Mouse (Mus musculus) CH12F3 (cell line): ENCODE measurements at regions not wholly inside any gene's neighbourhood (a gene's known extent, or its start where the extent isn't known, plus 50 kb on each side); places are given as distances from the start of the nearest gene placed in this dataset.

Experiments
- in situ Hi-C: fragments of 300-500 bp; cut with MboI; formaldehyde crosslinking; loops from 2 replicates; pipeline ENCODE4 v1.14.3; 2020; ENCODE audit warnings: low sequenced_read_pairs

DNA sequence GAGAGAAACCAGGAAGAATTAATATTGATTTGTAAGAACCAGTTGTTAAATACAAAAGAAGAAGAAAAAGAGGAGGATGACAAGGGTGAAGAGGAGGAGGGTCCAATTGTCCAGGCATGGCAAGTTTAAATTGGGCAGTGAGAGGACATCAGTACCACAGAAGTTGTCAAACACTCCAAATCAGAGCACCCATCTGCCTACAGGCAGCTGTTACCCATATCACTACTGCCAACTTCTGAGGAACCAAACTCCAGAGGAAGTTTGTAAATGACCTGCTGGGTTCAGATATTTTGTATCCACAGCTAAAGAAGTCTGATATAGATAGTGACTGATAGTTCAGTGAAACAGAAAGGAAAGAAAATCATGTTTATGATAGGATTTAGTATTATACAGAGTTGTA is 802.6 kb downstream of the Gsdmc2 start:
- in situ Hi-C loops: no loop called here

DNA sequence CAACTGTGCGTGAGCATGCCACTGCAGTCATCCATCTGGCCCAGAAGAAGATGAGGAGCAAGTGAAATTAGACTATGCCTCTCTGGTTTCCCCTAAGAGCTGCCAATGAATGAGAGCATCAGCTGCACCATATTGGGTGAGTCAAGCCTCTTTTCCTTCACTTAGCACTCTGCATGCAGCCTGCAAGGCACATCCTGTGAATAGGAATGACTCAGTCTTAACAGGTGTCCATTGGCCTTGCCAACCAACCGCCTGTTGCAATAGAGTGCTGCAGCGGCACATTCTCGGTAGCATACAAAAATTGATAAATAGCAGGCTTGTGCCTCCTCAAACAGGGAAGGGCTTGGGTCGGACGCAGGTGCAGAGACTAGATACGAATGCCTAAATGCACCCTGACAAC is 808.7 kb downstream of the Gsdmc2 start:
- in situ Hi-C loops: no loop called here

DNA sequence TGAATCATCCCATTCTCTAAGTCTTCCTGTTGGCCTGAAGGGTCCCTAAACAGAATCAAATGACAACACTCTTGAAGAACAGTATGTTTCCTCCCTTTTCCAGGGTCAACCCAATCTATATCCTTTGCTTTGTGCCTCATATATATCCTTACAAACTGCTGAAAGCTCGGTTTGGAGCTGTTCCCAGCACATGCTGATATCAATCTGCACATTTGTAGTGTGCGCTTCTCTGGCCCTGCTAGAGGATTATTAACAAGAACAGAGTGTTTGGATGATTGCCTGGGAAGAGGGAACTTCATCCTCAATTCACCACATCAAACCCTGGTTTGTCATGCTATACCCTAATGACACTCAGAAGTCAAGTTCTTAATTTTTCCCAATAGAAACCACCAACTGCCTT is 824.2 kb downstream of the Gsdmc2 start:
- in situ Hi-C loops: no loop called here

DNA sequence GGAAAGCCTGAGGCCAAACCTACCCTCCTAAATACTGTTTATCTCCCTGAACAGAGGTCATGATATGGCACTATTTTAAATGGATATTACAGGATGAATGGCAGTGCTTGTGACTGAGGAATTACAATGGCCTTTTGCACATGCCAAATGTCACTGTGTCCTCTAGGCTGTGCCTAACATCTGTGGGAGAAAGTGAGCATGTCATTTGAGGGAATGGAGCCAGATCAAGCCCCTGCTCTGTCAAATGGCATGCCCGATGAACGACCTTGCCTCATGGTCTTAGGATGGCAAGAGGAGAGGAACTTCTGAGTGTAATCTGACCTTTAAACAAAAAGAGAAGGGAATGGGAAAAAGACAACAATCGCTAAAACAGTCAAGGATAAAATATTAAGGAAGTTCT is 827.0 kb downstream of the Gsdmc2 start:
- in situ Hi-C loops: no loop called here

DNA sequence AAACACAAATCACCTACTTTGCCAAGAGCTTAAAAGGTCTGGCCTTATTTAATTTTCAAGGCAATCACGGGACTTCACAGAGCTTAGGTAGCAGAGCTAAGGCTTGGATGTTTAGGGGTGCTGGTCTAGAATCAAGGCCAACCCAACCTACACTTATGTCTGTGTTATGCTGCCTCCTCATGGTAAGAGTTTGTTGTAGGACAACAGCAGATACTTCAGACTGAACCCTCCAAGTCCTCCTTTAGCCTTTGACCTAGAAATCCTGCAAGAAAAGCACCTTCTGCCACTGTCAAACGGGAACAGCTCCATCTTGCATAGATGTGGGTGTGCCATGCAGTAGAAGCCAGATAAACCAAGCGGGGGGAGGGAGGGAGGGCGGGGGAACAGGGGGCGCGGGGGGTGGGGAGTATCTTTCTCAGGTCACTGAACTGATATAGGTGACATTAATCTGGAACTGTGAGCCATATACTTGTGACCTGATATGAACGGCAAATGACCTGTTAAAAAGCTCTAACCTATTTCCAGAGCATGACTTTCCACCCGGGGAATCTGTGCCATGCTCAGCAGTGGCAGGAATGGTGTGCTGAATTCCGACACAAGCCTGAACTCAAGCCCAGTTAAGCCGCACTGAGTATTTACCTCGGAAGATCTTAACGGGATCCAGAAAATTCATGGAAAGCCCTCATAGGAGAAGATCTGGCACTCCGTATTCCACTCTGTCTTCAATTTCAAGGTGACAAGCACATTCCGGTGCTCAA is 838.3 kb downstream of the Gsdmc2 start:
- in situ Hi-C loops: no loop called here

DNA sequence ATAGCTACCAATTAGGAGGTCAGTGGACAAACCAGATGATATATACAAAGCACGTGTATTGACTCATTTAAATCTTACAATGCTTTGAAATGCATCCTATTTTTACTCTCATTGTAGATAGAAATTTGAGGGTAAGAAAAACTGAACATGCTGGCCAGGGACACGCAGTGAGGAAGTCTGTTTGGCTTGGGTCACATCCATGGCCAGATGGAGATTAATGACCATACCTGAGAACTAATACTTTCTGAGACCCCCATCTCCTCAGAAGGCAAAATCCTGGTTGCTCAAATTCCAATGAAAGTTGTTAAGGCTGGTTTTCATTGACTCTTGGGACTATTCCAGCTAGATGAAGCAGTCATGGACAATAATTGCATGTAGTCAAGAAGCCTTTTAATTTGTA is 850.3 kb downstream of the Gsdmc2 start:
- in situ Hi-C loops: no loop called here

DNA sequence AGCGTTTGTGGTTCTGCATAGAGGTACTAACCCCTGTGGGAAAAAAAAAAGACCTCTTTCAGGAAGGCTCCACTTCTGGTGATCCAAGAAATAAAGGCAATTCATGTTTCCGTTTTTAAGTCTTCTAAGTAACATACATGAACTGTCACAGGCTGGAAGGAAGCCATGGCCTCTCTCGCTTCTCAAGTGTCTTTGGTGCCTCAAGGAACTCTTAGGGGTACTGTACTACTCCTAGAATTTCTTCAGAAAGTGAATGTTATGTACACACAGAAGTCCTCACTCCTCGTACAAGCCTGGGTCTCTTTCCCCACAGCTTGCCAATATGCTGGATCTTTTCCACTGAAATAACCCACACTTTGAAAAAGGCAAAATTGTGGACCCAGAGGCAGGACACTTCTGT is 858.1 kb downstream of the Gsdmc2 start:
- in situ Hi-C loops: no loop called here

DNA sequence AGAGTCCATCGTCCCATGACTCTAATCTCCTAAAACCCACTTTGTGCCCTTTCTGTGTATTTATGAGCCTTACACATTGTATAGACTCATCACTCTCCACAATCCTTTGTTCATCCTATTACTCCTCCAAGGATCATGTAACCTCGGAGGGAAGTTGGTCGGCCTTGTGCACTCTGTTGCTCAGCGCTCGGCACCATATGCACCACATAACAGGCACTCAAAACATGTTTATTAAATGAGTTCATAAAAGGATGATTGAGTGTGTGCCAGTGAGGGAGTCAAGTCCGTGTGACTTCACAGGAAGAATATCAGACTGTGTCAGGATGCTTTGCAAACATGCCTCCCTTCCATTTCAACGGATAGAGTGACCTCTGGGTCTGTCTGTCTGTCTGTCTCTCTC is 858.8 kb downstream of the Gsdmc2 start:
- in situ Hi-C loops: no loop called here

DNA sequence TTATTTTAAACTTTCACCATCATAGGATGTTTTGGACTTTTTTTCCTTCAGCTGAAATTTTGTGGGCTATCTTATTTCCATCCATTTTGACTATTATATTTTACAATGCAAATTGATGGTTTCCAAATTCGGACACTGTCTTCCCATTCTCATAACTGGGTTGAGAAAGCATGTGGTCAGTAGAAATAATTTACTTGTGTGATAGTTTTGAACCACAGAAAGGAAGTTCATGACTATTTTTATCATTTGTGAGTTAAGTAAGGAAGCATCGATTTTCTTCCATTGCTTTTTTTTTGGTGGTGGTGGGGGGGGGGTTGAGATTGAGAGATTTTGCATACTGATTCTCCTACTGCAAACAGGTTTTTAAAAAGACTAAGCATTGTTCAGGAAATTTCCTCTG is 874.4 kb downstream of the Gsdmc2 start:
- in situ Hi-C loops: no loop called here

DNA sequence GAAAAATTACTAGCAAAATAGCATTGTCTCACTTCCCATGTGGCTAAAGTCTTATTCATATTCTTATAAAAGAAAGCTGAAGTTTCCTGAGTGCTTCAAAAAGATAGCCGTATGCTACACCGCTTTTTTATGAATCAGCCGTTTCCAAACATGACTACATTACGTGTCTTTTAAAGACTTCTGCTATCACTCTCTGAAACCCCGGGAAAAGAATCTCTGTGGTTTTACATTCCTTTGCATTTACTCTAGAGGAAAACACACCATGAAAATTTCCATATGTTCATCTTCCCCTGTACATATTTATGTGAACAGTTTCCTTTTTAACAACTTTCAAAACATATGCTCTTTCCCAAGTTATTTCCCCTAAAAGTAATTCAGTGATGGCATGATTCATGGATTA is 882.3 kb downstream of the Gsdmc2 start:
- in situ Hi-C loops: no loop called here

DNA sequence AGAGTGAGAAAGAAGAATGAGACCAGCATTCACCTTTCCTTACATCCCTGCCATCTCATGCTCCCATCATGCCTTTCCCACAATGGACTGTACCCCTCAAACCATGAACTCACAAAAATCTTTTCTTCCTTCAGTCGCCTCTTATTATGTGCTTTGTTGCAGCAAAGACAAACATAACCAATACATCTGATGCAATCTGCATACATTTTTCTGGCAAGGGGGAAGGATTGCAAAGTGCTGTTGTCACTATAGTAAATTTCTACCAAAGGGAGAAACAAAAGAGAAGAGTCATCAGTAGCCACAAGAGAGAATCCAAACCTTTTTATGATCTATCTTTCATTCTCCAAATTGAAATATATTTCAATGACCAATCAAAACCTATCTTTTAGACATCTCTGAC is 884.4 kb downstream of the Gsdmc2 start:
- in situ Hi-C loops: no loop called here

DNA sequence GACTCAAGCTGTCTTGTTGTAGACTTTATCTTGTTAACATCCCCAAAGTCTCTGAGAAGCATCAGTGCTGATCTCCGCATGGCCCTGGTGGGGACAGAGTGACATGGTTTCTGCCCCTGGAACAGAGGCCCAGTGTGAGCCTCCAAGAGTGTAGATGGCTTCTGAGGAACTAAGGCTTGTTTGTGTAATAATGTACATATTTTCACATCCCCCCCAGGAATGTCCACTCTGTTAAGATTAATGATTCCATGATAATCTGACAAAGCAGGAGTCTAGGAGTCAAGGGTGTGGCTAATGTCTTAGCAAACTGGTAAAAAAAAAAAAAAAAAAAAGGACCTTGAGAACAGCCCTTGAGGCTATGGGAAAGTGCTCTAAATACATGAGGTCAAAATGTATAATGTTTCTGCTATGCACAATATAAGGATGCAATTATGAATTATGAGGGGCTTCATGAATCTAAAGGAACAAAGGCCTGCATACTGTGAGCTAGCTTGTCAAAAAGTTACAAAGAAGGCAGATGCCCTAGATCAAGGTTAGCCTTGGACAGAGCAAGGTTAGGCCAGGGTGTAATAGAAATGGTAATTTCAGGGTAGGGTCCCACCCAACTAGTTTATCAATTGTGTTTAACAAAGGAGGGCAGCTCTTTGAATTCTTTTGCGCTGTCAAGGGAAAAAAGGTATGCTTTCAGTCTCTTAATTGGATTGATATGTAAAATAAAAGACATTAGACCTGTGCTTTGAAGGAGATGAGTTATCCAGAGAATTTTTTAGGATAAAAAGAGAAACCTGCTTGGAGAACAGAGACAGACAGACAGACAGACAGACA is 886.3 kb downstream of the Gsdmc2 start:
- in situ Hi-C loops: no loop called here

DNA sequence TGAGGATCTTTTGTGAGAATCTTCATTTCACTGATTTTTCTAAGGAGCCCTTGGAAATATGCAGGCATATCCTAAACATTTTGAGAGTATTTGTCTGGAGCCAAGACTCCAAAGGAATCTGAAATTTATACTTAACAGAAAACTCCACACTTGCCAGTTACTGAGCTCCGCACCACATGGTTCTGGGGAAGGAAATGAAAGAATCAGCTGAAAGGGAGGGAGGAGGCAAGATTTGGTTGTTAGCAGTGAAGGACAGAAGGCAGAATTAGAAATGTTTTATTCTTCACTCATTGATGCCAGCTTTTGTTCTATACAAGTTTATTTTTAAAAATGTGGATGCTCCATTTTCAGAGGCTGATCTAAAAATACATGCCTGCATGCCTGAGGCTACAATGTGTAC is 890.1 kb downstream of the Gsdmc2 start:
- in situ Hi-C loops: no loop called here

DNA sequence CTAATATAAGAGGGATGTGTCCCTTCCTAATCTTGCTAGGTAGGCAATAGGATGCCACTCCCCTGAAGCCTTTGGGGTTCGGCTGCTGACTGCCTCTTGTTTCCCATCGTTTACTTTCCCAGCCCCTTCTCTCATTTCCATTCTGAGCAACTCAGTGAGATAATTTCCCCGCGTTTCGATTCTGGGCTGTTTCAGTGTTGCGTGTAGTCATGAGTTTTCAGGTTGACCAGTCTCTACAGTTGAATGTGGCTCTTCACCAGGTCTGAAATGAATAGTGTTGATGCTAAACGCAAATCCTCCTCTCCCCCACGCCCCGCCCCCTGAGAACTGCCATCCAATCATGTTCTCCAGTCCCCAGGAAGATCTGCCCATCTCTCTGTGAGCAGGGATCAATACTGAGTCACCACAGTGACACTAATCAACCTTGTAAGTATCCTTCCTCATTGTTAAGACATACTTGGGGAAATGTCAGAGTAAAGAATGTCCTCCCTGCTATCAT is 890.6 kb downstream of the Gsdmc2 start:
- in situ Hi-C loops: no loop called here

DNA sequence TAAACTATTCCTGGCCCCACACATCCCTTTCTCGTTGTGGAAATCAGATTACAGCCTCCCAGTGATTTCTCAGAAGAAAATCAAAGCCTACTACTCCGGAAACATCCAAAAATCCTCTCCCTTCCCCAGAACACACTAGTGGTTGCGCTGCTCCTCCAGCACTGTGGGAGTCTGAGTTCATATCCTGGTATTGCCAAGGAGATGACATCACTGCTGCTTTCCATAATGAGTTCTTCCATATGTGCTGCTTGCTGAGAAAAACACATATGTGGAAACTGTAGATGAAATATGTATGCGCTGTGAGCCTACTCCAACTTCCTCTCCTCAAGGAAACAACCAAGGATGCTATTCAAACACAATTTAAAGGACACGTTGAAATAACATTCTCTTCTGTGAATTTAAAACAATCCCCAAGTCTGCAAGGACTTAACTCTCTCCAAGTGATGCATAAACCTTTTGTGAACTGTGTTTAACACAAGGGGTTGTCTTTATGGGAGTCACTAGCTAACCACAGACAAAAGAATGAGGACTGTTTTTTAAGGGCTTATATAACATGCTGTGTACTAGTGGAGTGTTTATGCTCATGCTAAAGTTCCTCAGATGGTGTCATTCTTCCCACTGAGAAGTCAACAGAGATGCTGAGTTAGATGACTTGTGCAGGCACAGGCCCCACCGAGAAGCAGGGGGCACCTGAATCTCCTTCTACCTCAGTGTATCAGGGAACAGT is 891.6 kb downstream of the Gsdmc2 start:
- in situ Hi-C loops: no loop called here

DNA sequence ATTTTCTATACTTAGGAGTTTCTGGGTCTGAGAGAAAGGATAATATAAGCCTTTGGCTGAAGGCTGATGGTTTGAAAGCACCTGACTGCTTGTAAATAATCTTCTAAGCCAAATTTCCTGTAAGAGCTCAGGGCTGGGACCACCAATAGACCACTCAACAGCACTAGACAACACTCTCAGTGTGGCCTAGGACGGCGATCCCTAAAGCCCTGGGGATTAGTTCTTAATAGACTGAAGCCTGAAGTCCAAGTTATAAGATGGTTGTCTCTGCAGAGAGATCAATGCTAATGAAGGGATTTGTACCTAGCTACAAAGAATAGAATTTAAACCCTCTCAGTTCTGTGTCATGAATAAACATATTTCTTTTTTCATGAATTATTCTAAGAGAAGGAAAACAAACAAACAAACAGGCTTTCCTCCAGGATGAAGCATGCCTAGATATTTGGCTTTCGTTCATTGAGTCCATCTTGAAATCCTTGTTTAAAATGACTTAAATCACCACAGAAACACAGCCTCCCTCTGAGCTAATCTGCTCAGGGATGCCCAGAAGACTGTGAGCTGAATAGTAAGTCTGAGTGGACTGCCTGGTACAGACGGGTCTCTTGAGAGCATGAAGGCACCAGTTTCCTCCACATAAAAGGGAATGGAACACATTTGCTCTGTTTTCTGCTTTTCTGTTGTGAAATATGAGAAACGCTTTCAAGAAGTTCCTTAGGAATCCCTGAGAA is 892.3 kb downstream of the Gsdmc2 start:
- in situ Hi-C loops: no loop called here

DNA sequence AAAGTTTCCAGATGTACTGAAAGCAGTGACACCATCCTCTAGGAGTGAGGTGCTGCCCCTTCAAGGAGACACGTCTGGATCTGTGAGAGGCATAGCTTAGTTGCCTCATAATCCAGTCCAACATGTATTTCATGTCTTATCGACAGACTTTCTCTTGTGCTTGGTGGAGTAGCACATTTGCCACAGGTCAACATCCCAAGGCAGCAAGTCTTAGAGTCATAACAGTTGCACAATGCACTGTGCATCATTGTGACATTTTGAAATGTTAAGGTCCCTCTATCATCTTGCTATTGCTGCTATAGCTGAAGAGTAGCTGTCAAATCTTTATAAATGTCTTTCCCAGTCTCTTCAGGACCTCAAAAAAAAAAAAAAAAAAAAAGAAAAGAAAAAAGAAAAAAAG is 905.6 kb downstream of the Gsdmc2 start:
- in situ Hi-C loops: no loop called here

DNA sequence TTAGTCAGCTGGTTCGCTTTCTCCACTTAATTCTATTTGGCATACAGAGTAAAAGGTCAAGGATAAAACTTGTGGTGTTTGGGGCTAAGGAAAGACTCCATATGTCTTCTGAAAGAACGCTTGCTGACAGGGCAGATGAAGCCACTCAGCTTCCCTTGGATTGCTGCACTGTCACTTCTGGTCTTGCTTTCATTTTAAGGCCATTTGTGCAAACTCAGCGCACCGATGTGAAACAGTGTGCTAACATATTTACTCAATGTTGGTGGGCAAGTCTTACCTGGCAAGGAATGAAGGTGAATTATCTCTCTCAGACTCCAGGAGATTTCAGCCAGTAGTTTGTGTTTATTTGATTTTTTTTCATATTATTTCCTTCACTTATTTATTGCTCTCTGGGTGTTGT is 907.2 kb downstream of the Gsdmc2 start:
- in situ Hi-C loops: no loop called here

DNA sequence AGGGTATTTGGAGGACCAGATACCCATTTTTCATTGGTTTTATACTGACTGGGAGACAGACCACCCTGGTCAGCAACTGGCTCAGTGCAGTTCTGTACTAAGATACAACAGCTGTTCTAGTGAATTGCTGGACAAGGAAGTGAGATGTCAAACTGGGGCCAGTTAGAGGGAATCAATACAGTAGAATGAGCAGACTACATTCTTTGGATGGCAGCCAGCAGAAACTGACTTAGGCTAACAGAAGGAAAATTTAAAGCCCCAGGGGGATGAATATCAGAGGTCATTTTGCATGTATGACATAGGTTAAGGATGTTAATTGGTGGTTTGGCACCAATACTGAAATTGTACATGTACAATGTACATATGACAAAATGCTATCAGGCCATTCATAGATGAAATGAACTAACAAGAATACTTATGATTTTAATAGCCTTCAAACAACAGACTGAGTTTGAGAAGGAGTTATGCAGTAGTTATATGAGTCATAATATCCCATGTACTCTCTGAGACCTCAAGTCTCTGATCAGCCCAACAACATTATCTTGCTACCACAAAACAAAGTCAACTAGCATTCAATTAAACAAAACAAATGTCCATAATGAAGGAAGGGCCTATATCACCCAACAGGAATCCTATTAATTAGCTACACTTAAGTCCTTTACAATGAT is 910.3 kb downstream of the Gsdmc2 start:
- in situ Hi-C loops: no loop called here

DNA sequence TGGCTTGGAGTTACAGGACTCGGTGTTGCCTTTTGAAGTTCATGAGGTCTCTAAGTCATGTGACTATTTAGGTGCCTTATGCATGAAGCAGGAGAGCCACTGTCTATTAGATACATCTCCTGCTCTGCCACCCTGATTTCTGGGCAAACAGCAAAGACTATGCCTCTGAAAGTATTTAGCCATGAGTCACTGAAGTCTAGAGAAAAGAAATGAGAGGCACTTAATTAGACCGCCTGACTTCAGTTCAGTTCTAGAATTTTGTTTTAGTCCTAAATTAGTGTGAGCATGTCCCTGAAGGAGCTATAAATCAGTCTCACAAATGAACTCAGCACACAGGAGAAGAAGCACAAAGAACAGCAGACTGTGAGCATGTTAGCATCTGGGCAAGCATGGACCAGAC is 924.5 kb downstream of the Gsdmc2 start:
- in situ Hi-C loops: no loop called here
